Mouse (Mus musculus): ENCODE measurements at regions not wholly inside any gene's neighbourhood (a gene's known extent, or its start where the extent isn't known, plus 50 kb on each side); places are given as distances from the start of the nearest gene placed in this dataset.
"Not testable (repeated sequence)": the region's sequence is repeated elsewhere in the genome, so short reads cannot be mapped to it uniquely, and the experiment has no call there.

GRCm38 (mm10) chr11:7705312-7705764 lies 491.6 kb upstream of the Igfbp3 start:
- DNase-seq = peak; percentile 11

- DNase-seq = no peak
Measured at GRCm38 (mm10) chr11:7697591-7697990, 483.9 kb upstream of the Igfbp3 start.

GRCm38 (mm10) chr11:7689701-7690100 lies 476.0 kb upstream of the Igfbp3 start:
- not testable (repeated sequence) for DNase-seq

- DNase-seq = no peak
Measured at GRCm38 (mm10) chr11:7672821-7673220, 459.1 kb upstream of the Igfbp3 start.

- no peak for DNase-seq
Measured at GRCm38 (mm10) chr11:7630637-7631036, 416.9 kb upstream of the Igfbp3 start.

GRCm38 (mm10) chr11:7625256-7625655 lies 411.5 kb upstream of the Igfbp3 start:
- DNase-seq = peak; percentile 11

- DNase-seq = no peak
Measured at GRCm38 (mm10) chr11:7620320-7620719, 406.6 kb upstream of the Igfbp3 start.

GRCm38 (mm10) chr11:7610752-7611151 lies 397.0 kb upstream of the Igfbp3 start:
- no peak for DNase-seq

- DNase-seq = no peak
Measured at GRCm38 (mm10) chr11:7609921-7610320, 396.2 kb upstream of the Igfbp3 start.

- DNase-seq = no peak
Measured at GRCm38 (mm10) chr11:7606652-7607051, 392.9 kb upstream of the Igfbp3 start.

- no peak for DNase-seq
Measured at GRCm38 (mm10) chr11:7592010-7592409, 378.3 kb upstream of the Igfbp3 start.

GRCm38 (mm10) chr11:7583296-7583695 lies 369.6 kb upstream of the Igfbp3 start:
- no peak for DNase-seq

GRCm38 (mm10) chr11:7568484-7568883 lies 354.8 kb upstream of the Igfbp3 start:
- DNase-seq = peak; percentile 21

GRCm38 (mm10) chr11:7562029-7562428 lies 348.3 kb upstream of the Igfbp3 start:
- no peak for DNase-seq

GRCm38 (mm10) chr11:7561437-7561836 lies 347.7 kb upstream of the Igfbp3 start:
- no peak for DNase-seq

- DNase-seq = no peak
Measured at GRCm38 (mm10) chr11:7555613-7556274, 342.0 kb upstream of the Igfbp3 start.

GRCm38 (mm10) chr11:7552154-7552553 lies 338.4 kb upstream of the Igfbp3 start:
- no peak for DNase-seq

- DNase-seq = no peak
Measured at GRCm38 (mm10) chr11:7547796-7548195, 334.1 kb upstream of the Igfbp3 start.

GRCm38 (mm10) chr11:7545621-7546020 lies 331.9 kb upstream of the Igfbp3 start:
- DNase-seq = no peak

- no peak for DNase-seq
Measured at GRCm38 (mm10) chr11:7534590-7534989, 320.9 kb upstream of the Igfbp3 start.

GRCm38 (mm10) chr11:7533327-7533726 lies 319.6 kb upstream of the Igfbp3 start:
- DNase-seq = no peak

GRCm38 (mm10) chr11:7531847-7532246 lies 318.1 kb upstream of the Igfbp3 start:
- no peak for DNase-seq

- no peak for DNase-seq
Measured at GRCm38 (mm10) chr11:7530482-7531148, 316.9 kb upstream of the Igfbp3 start.

- no peak for DNase-seq
Measured at GRCm38 (mm10) chr11:7519556-7519955, 305.8 kb upstream of the Igfbp3 start.
